Mouse (Mus musculus) gastrocnemius, adult 8-10 months (tissue): ENCODE data around the gene Zc3h14. TPM values are rescaled to one million over a fixed set of nuclear protein-coding genes. Genes with fewer than 3 reads are reported as not detected.

Source experiments
- DNase-seq, 2 experiments: peaks; one replicate each; pipeline ENCODE4 v3.0.0; 2022; ENCODE audit warnings: low spot score in 2 of 2
- total RNA-seq, 4 experiments: library from RNA; stranded (reverse); gene quantifications; 2 replicates each; pipeline ENCODE4 v1.2.4; 2022

Gene Zc3h14
- total RNA-seq, 4 experiments from 2014 or later: 46.7 to 55.3 (median 49.1) TPM

DNA sequence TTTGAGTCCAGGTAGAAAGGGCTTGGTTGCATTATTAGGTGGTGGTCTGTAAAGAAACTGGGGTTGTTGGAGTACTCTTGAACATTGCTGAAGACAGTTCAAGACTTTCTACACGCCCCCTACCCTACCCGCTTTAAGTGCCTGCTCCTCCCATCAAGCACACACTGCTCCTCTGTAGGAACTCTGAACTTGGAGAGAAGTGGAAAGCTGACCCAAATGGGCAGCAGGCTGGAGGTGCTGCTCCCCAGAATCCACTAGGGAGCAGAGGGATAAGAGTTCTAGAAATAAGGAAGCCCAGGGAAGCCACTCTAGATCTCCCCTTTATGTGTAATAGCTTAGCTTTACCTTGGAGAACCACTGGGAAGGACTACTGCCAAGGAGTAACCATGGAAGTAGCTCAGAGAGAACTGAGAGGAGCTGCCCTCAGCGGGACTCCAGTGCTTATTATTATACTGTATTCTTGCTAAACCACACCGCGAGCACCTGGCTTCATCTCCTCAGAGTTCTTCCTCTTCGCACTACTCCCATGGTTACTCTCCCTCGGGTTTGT lies 8.9 kb upstream of the Zc3h14 start:
- no peak for DNase-seq

DNA sequence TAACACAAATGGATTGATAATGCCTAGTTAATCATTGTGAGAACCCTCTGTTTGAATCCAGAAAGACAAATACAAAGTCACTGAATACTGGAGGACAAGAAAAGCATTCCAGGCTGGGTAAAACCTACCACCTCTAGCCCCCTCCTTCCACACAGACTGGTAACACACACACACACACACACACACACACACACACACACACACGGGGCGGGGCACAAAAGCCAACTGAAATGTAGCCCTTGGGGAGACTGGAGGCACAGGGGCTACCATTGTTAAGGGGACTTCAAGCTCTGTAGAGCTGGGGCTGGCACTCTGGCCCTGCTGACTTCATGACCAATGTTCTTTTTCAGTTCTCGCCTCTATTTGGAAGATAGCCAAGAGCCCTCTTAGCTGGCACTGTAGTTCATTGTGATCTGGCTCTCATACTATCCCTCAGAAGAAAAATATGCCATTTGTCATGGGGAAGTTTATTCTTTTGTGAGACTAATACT lies 5.7 kb upstream of the Zc3h14 start:
- no peak for DNase-seq

DNA sequence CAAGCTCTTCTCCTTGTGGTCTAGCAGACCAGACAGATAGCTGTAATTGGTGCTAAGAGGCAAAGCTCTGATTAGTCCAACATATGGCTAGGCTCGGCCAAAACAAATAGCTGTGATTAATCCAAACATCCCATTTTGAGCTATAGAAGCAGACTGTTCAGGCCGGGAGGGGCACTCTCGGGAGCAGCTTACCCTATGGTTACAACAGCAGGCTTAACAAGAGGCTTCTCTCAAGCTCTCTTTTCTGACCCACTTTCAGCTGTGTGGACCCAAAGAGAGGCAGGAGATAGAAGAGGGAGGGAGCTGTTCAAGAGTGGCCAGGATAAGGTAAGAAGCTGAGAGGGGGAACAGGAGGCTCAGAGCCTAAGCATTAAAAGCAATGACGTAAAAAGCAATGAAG lies 1.1 kb upstream of the Zc3h14 start:
- DNase-seq: no peak

- peak in 1 of 2 experiments; percentile 33 for DNase-seq
Measured at GRCm38 (mm10) chr12:98746131-98746530, 633 bp upstream of the Zc3h14 start.

DNA sequence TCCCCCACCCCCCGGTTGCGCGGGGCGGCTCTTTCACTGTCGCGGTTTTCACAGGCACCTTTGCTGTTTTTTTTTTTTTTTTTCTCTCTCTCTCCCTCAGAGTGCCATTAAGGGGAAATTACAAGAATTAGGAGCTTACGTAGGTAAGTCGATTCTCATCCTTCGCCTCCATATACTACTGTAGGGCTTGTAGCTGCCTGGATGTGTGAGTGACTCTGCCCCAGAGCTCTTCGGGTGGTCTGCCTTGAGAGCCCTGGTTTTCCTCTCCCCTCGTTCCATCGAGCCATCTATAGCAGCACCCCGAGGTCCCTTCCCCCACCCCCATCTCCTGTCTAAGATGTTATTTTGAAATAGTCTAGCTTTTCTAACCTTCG lies 603 bp downstream of the Zc3h14 start:
- no peak for DNase-seq

DNA sequence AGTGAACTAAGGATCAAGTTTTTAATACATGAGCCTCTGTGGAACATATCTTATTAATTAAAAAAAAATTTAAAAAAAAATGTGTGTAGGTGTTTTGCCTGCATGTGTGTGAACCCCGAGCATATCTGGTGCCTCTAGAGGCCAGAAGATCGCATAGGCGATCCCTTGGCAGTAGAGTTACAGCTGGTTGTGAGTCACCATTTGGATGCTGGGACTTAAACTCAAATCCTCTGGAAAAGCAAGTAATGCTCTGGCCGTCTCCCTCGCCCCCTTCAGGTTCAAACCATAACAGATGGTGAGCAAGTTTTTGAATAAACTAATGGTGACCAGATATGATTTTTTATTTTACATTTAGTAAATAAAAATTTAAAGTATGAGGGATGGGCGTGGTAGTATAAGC lies 10.9 kb downstream of the Zc3h14 start:
- no peak for DNase-seq

GRCm38 (mm10) chr12:98759700-98760099 lies 12.9 kb downstream of the Zc3h14 start:
- DNase-seq: no peak

- DNase-seq: no peak
Measured at GRCm38 (mm10) chr12:98766241-98766640, 19.5 kb downstream of the Zc3h14 start.

- no peak for DNase-seq
Measured at GRCm38 (mm10) chr12:98777509-98777908, 30.7 kb downstream of the Zc3h14 start.

- no peak for DNase-seq
Measured at GRCm38 (mm10) chr12:98779148-98779547, 32.4 kb downstream of the Zc3h14 start.

DNA sequence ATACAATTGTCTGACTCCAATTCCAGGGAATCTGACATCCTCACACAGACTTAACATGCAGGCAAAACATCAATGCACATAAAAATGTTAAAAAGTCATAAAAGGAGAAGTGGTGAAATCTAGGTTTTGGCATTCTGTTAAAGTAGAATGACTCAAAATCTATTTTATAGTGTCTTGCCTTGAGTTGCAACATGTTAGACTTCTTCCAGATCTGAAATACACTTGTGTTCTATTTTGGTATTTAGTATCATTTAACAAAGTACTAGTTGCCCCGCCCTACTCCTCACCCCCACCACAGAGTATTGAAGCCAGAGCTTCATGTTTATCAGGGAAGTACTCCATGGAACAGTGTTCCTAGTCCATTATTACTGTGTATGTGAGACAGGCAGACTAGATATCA lies 37.5 kb downstream of the Zc3h14 start:
- no peak for DNase-seq

DNA sequence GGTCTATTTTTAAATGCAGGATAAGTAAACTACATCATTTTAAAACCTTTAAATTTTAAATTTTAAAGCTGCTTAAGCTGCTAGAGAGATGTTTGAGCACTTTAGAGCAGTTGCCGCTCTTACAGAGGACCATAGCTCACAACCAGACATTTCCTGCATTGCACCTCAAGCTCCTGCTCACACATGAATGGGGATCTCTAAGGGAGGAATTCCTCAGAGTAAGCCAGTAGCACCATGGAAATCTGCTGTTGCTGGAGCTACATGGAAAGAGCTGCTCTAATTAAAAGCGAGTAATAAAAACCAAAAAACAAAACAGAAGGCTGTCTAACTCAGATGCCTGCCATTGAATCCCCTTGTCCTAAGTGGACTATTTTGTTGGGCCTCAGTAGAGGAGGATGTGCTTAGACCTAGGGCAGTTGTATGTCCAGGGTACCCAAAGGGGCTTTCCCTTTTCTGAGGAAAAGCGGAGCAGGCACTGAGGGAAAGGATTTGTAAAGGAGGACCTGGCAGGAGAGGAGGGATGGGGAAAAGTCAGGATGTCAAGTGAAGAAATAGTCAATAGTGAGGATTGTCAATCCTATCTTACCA lies 49.1 kb downstream of the Zc3h14 start:
- DNase-seq: no peak

DNA sequence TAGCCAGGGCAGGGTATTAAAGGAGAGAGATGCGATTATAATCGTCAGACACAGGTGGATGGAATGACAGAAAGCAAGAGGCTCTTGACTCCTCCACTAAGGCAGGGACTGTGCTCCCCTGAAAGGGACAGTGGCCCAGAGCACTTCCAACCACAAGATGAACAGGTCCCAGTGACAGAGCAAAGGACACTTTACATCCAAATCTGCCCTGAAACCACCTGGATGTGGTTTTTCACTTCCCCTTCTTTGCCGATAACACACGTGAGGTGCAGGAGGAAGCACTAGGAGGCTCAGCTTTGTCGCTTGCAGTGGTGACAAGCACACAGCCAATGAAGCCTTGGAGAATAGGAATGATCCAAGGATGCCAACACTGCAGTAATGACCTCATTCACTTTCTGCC lies 53.6 kb downstream of the Zc3h14 start:
- DNase-seq: no peak

DNA sequence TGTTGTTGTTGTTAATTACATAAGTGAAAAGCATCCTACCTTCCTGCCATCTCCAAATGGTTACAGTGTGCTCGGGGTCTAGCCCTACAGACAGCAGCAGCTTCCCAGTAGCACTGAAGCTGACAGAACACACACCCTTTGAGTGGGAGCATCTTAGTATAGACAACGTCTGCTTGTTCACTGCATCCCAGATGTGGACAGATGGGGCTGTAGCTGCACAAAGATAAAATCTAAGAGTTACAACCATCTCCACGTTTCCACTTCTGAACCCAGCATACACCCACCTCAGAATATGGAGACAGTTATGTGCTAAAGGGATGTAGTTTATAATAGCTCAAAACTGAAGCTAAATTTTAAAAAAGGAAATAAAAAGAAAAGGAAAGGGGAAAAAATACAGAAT lies 55.5 kb downstream of the Zc3h14 start:
- no peak for DNase-seq

- DNase-seq: no peak
Measured at GRCm38 (mm10) chr12:98804078-98804748, 57.4 kb downstream of the Zc3h14 start.

DNA sequence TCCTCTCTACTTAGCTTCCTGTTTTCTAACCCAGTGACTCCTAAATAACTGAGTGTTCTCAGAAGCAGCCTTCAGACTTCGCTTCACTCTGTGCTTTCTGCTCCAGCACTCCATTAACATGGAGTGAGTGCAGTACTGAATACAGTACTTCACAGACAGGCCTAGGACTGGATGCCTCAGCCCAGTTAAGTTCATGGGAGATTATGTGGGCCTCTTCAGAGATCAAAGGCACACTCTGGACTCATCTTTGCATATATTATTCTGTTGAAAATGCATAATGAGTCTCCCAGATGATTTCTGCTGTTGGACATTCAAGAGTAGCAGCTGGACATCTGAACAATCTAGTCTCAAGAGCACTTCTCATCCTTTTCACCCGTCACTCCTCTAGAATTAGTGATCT lies 74.0 kb downstream of the Zc3h14 start:
- DNase-seq: no peak

DNA sequence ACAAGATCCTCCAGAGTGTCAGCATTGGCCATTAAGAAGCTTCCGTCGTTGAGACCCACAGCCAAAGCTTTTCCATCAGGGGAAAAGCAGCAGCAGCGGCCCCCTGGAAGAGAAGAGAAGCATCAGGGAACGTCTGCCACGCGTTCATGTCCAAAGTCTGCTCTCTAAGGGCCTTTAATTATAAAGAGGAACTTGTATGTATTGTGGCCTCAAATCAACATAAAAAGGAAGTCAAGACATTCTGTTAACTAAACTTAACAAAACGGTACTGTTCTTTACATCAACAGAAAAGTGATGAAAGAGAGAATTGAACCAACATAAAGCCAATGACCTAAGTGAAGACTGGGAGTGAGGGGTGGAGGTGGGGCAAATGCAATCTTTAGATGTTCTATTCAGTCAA lies 84.4 kb downstream of the Zc3h14 start:
- DNase-seq: no peak

DNA sequence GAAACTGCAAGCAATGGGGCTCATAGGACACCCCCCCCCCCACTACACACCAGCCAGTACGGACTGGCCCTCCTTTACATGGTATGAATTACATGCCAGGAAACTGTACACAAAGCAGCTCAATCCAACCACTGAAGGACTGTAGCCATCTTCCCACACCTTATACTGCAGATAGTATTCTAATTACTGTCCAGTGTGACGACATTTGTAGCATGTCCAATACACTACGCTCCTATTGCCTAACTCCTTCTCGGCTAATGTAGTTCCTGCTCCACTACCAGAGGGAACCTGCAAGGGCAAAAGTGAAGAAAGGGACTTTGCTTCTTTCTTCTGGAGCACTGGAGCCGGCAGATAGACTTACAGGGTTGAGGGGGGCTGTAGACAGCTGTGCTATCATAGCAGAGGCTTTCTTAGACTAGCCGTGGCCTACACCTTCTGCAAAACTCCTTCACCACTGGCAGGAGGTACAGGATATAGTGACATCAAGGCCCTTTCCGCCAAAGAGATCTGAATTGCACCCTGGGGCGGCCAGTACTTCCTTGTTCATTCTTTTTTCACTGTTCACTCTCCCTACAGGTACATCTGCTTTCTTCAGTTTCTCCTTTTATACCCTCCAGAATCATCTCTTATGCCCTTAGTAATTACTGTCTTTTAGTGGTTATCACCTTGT lies 86.3 kb downstream of the Zc3h14 start:
- no peak for DNase-seq

DNA sequence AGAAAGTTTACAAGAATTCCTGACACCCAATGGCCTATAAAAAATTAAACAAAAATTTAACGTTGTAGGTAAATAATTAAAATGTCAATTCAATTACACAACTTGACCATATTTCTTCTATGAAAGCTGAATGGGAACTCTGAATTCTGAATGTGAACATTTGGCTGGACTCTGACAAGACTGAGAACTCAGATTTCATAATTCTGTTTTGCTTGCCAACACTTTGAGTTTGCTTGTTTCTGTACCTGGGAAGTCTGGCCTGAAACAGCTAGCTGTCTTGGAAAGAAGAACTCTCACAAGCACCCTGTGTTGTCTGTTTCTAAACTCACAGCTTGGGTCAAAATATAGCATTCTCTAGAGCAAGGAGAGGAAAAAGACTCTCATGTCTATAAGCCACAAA lies 87.1 kb downstream of the Zc3h14 start:
- DNase-seq: no peak

DNA sequence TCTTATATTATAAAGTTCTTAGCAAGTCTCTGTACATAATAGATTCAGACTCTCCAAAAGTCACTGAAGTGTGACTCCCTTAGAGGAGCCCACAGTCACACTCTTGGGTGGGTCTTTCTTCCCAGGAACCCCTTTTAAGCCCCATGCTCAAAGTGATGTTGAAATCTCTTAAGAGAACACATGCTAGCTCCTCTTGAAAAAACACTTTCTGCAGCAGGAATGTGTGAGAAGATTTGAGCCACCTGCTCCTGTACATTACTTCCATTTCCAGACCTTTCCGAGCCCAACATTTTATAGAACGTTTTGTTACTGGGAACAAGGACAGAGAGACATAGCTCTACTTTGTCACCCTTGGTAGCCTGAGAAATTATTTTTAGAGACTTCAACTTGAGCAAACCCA lies 88.1 kb downstream of the Zc3h14 start:
- no peak for DNase-seq

DNA sequence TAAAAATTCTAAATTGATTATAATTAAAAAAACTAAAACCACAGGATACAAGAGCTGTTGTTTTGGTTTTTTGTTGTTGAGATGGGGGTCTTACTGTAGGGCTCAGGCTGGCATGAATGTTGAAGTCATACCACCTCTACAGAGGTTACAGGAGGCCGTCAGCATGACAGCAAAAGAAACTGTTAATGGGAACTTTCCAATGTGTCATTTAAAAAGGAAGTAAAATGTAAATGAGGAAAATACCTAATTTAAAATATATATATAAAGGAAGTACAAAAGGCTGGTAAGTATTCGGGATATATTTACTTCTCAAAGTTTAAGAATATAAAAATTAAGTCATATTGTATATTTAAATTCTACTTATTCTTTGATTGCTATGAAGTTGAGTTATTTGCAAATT lies 88.7 kb downstream of the Zc3h14 start:
- no peak for DNase-seq
